Mouse (Mus musculus) cerebellum, adult 18-20 months (tissue): ENCODE results near the gene Ppa2.

Experiments used
- DNase-seq, 2 experiments: peaks; one replicate each; pipeline ENCODE4 v3.0.0; 2021

Gene Ppa2

GRCm38 (mm10) chr3:133332280-133332679, 22.4 kb downstream of the Ppa2 start:
- DNase-seq = no peak

GRCm38 (mm10) chr3:133333267-133334170, 23.6 kb downstream of the Ppa2 start:
- no peak for DNase-seq

GRCm38 (mm10) chr3:133334691-133335090, 24.8 kb downstream of the Ppa2 start:
- no peak for DNase-seq

- DNase-seq = no peak
Observed at GRCm38 (mm10) chr3:133335166-133335565, 25.3 kb downstream of the Ppa2 start.

- DNase-seq = no peak
Observed at GRCm38 (mm10) chr3:133336400-133336799, 26.5 kb downstream of the Ppa2 start.

GRCm38 (mm10) chr3:133338851-133339356, 29.0 kb downstream of the Ppa2 start:
- DNase-seq = peak; percentile 19 to 27

GRCm38 (mm10) chr3:133339411-133339823, 29.5 kb downstream of the Ppa2 start:
- DNase-seq = peak; percentile 14 to 16

GRCm38 (mm10) chr3:133341106-133341505, 31.2 kb downstream of the Ppa2 start:
- DNase-seq = no peak

GRCm38 (mm10) chr3:133347535-133347934, 37.6 kb downstream of the Ppa2 start:
- no peak for DNase-seq

GRCm38 (mm10) chr3:133348847-133349246, 38.9 kb downstream of the Ppa2 start:
- DNase-seq = no peak

- no peak for DNase-seq
Observed at GRCm38 (mm10) chr3:133357426-133357974, 47.6 kb downstream of the Ppa2 start.

GRCm38 (mm10) chr3:133357977-133358376, 48.1 kb downstream of the Ppa2 start:
- no peak for DNase-seq

GRCm38 (mm10) chr3:133361406-133361805, 51.5 kb downstream of the Ppa2 start:
- no peak for DNase-seq

- DNase-seq = no peak
Observed at GRCm38 (mm10) chr3:133364138-133364537, 54.2 kb downstream of the Ppa2 start.

- no peak for DNase-seq
Observed at GRCm38 (mm10) chr3:133366096-133366495, 56.2 kb downstream of the Ppa2 start.

GRCm38 (mm10) chr3:133378174-133378573, 68.3 kb downstream of the Ppa2 start:
- DNase-seq = no peak

- no peak for DNase-seq
Observed at GRCm38 (mm10) chr3:133379997-133380396, 70.1 kb downstream of the Ppa2 start.

- no peak for DNase-seq
Observed at GRCm38 (mm10) chr3:133381519-133381918, 71.6 kb downstream of the Ppa2 start.

GRCm38 (mm10) chr3:133382147-133382546, 72.2 kb downstream of the Ppa2 start:
- DNase-seq = no peak

GRCm38 (mm10) chr3:133384164-133384708, 74.3 kb downstream of the Ppa2 start:
- no peak for DNase-seq

GRCm38 (mm10) chr3:133387283-133387682, 77.4 kb downstream of the Ppa2 start:
- DNase-seq = no peak

GRCm38 (mm10) chr3:133389803-133390387, 80.0 kb downstream of the Ppa2 start:
- DNase-seq = no peak

- no peak for DNase-seq
Observed at GRCm38 (mm10) chr3:133394531-133394930, 84.6 kb downstream of the Ppa2 start.
